Mouse (Mus musculus) intestine, embryonic 14.5 days (tissue): ENCODE results near the gene Fbf1. TPM values are rescaled to one million over a fixed set of nuclear protein-coding genes. Genes with fewer than 3 reads are reported as not detected.

ENCODE experiments used
- ATAC-seq: fragments of 200-750 bp; cut with Nextera tagmentation; replicated peaks from 2 replicates; pipeline ENCODE4 v1.8.0; 2017; ENCODE audit warnings: low read depth, moderate number of reproducible peaks, moderate TSS enrichment, moderate library complexity; ENCODE audit not compliant: low FRiP score, low TSS enrichment
- DNase-seq: peaks from one replicate; pipeline ENCODE4 v3.0.0-alpha.2; 2018; ENCODE audit warnings: low spot score
- H3K27ac ChIP-seq: fragments of 300-500 bp; sonication (generic); 2 replicates; pipeline ENCODE4 v1.5.1; 2014; ENCODE audit warnings: low read depth, mild to moderate bottlenecking, control low read depth
- H3K27me3 ChIP-seq: fragments of 300-500 bp; sonication (generic); replicated peaks from 2 replicates; pipeline ENCODE4 v1.6.1; 2014; ENCODE audit warnings: low read length, control low read depth; ENCODE audit not compliant: control insufficient read depth, insufficient read depth
- H3K36me3 ChIP-seq: fragments of 300-500 bp; sonication (generic); 2 replicates; pipeline ENCODE4 v1.6.1; 2014; ENCODE audit warnings: low read length, control low read depth; ENCODE audit not compliant: control insufficient read depth, insufficient read depth
- H3K4me1 ChIP-seq: fragments of 300-500 bp; sonication (generic); replicated peaks from 2 replicates; pipeline ENCODE4 v1.6.1; 2014; ENCODE audit warnings: low read length, control low read depth, mixed read lengths; ENCODE audit not compliant: control insufficient read depth, insufficient read depth
- H3K4me2 ChIP-seq: fragments of 300-500 bp; sonication (generic); 2 replicates; pipeline ENCODE4 v1.6.1; 2014; ENCODE audit warnings: low read length
- H3K4me3 ChIP-seq: fragments of 300-500 bp; sonication (generic); 2 replicates; pipeline ENCODE4 v1.5.1; 2014; ENCODE audit warnings: low read depth, low read length, control low read depth, mixed read lengths
- H3K9ac ChIP-seq: fragments of 300-500 bp; sonication (generic); 2 replicates; pipeline ENCODE4 v1.6.1; 2014; ENCODE audit warnings: mild to moderate bottlenecking, low read length
- H3K9me3 ChIP-seq: fragments of 300-500 bp; sonication (generic); 2 replicates; pipeline ENCODE4 v1.6.1; 2016; ENCODE audit warnings: low read length, control low read depth; ENCODE audit not compliant: control insufficient read depth
- WGBS: fragments of 180-500 bp; shearing (Covaris S2); extraction: QIAGEN DNeasy Blood & Tissue Kit; methylation state at CpG from one replicate; pipeline ENCODE4 v1.1.7; 2014; 5-methylcytosine and 5-hydroxymethylcytosine counted together
- polyA plus RNA-seq: library from polyadenylated mRNA; unstranded; fragments of >200 nt; fragmentation: Nextera tagmentation; extraction: Ambion mirVana; gene quantifications from 2 replicates; pipeline ENCODE4 v1.2.1, GENCODE M21; 2014

Gene Fbf1
- polyA plus RNA-seq, 1 experiment from 2014 or later, result 22.8 TPM

- peak; percentile 74 for DNase-seq
- no peaks in the 10 kb centered on the region for H3K9me3 ChIP-seq
- H3K27me3 ChIP-seq, result peaks cover 24% of the 10 kb centered on the region
- peaks cover 62% of the 10 kb centered on the region for H3K4me1 ChIP-seq
- ATAC-seq, result peak; percentile 50
- no peak overlapping the region for H3K4me3 ChIP-seq
- H3K9ac ChIP-seq, result no peak overlapping the region
- WGBS, result 33% methylated on average over 14 of the region's 14 CpGs
- H3K27ac ChIP-seq, result peak overlapping the region; percentile 60
- H3K4me2 ChIP-seq, result 0 out of 2 replicates have a peak overlapping the region, but pooled peaks have one; percentile 7
- no peaks in the 10 kb centered on the region for H3K36me3 ChIP-seq
These were observed 63.8 kb downstream of the Fbf1 start for GRCm38 (mm10) chr11:116104006-116104646.

GRCm38 (mm10) chr11:116103572-116103971, 64.4 kb downstream of the Fbf1 start:
- WGBS, result 71% methylated on average over 12 of the region's 12 CpGs
- ATAC-seq (no peak), DNase-seq (no peak)
- Histone ChIP-seq H3K4me2 (no peak overlapping the region), H3K27me3 (peaks cover 19% of the 10 kb centered on the region), H3K4me3 (no peak overlapping the region), H3K9me3 (no peaks in the 10 kb centered on the region), H3K36me3 (no peaks in the 10 kb centered on the region), H3K27ac (peak overlapping the region; percentile 60; the same call in 1 of the 2 replicates), H3K9ac (no peak overlapping the region), H3K4me1 (peaks cover 63% of the 10 kb centered on the region)

- 58% methylated on average over 3 of the region's 4 CpGs for WGBS
- Histone ChIP-seq H3K9ac (no peak overlapping the region), H3K4me2 (no peak overlapping the region), H3K9me3 (no peaks in the 10 kb centered on the region), H3K27me3 (peaks cover 8% of the 10 kb centered on the region), H3K4me3 (no peak overlapping the region), H3K27ac (peak overlapping the region; percentile 74; the same call in 1 of the 2 replicates), H3K36me3 (no peaks in the 10 kb centered on the region), H3K4me1 (peaks cover 64% of the 10 kb centered on the region)
- ATAC-seq (no peak), DNase-seq (no peak)
These were observed 65.5 kb downstream of the Fbf1 start for GRCm38 (mm10) chr11:116102472-116102871.

GRCm38 (mm10) chr11:116101931-116102381, 66.0 kb downstream of the Fbf1 start:
- H3K4me1 ChIP-seq, result peaks cover 60% of the 10 kb centered on the region
- 24% methylated on average over 11 of the region's 11 CpGs for WGBS
- peak; percentile 70 for DNase-seq

GRCm38 (mm10) chr11:116100839-116101238, 67.1 kb downstream of the Fbf1 start:
- H3K27ac ChIP-seq, result peak overlapping the region; percentile 74; the same call in 1 of the 2 replicates
- no peak for ATAC-seq
- H3K27me3 ChIP-seq, result no peaks in the 10 kb centered on the region
- no peak overlapping the region for H3K9ac ChIP-seq
- no peak overlapping the region for H3K4me3 ChIP-seq
- H3K9me3 ChIP-seq, result 0 out of 2 replicates have a peak, but pooled peaks cover 3% of the 10 kb centered on the region
- no peak overlapping the region for H3K4me2 ChIP-seq
- no peaks in the 10 kb centered on the region for H3K36me3 ChIP-seq
- no peak for DNase-seq
- 68% methylated on average over 7 of the region's 7 CpGs for WGBS
- H3K4me1 ChIP-seq, result peaks cover 50% of the 10 kb centered on the region

More at GRCm38 (mm10) chr11:116101931-116102381, 66.0 kb downstream of the Fbf1 start:
- Histone ChIP-seq H3K27ac (peak overlapping the region; percentile 74), H3K4me3 (no peak overlapping the region), H3K27me3 (peaks cover 3% of the 10 kb centered on the region), H3K4me2 (0 out of 2 replicates have a peak overlapping the region, but pooled peaks have one; percentile 6), H3K9ac (peak overlapping the region; percentile 5; the same call in 1 of the 2 replicates), H3K9me3 (no peaks in the 10 kb centered on the region), H3K36me3 (no peaks in the 10 kb centered on the region)
- no peak for ATAC-seq

GRCm38 (mm10) chr11:116100385-116100784, 67.6 kb downstream of the Fbf1 start:
- ATAC-seq (no peak), DNase-seq (no peak)
- Histone ChIP-seq H3K4me1 (peaks cover 50% of the 10 kb centered on the region), H3K4me2 (no peak overlapping the region), H3K27me3 (no peaks in the 10 kb centered on the region), H3K9ac (no peak overlapping the region), H3K4me3 (no peak overlapping the region), H3K36me3 (no peaks in the 10 kb centered on the region), H3K27ac (peak overlapping the region; percentile 74; the same call in 1 of the 2 replicates), H3K9me3 (0 out of 2 replicates have a peak, but pooled peaks cover 3% of the 10 kb centered on the region)
- 26% methylated on average over 6 of the region's 6 CpGs for WGBS

- Histone ChIP-seq H3K9ac (no peak overlapping the region), H3K9me3 (0 out of 2 replicates have a peak, but pooled peaks cover 3% of the 10 kb centered on the region), H3K27ac (no peak overlapping the region), H3K27me3 (no peaks in the 10 kb centered on the region), H3K4me3 (no peak overlapping the region), H3K36me3 (no peaks in the 10 kb centered on the region), H3K4me2 (no peak overlapping the region), H3K4me1 (peaks cover 49% of the 10 kb centered on the region)
- 86% methylated on average over 6 of the region's 6 CpGs for WGBS
- no peak for ATAC-seq
- no peak for DNase-seq
These were observed 68.5 kb downstream of the Fbf1 start for GRCm38 (mm10) chr11:116099462-116099861.

GRCm38 (mm10) chr11:116098711-116099460, 69.1 kb downstream of the Fbf1 start:
- Histone ChIP-seq H3K27me3 (no peaks in the 10 kb centered on the region), H3K36me3 (no peaks in the 10 kb centered on the region), H3K9me3 (0 out of 2 replicates have a peak, but pooled peaks cover 3% of the 10 kb centered on the region), H3K4me1 (peaks cover 47% of the 10 kb centered on the region), H3K9ac (no peak overlapping the region), H3K4me3 (no peak overlapping the region), H3K4me2 (no peak overlapping the region), H3K27ac (0 out of 2 replicates have a peak overlapping the region, but pooled peaks have one; percentile 14)
- ATAC-seq (no peak), DNase-seq (no peak)
- WGBS, result 60% methylated on average over 14 of the region's 14 CpGs
